Mouse (Mus musculus) spleen, postnatal 14 days (tissue): ENCODE data around the gene Sult6b2.

Experiments used
- DNase-seq, 2 experiments: peaks; one replicate each; pipeline ENCODE4 v3.0.0; 2021 to 2022; ENCODE audit warnings: low spot score in 2 of 2

Sult6b2 gene

GRCm38 (mm10) chr6:142779045-142779811 lies 25.1 kb downstream of the Sult6b2 start:
- peak in 1 of 2 experiments; percentile 20 for DNase-seq

- no peak for DNase-seq
Measured at GRCm38 (mm10) chr6:142776935-142777334, 27.4 kb downstream of the Sult6b2 start.

- no peak for DNase-seq
Measured at GRCm38 (mm10) chr6:142773566-142773965, 30.7 kb downstream of the Sult6b2 start.

GRCm38 (mm10) chr6:142771643-142772042 lies 32.7 kb downstream of the Sult6b2 start:
- DNase-seq: no peak

GRCm38 (mm10) chr6:142769896-142770295 lies 34.4 kb downstream of the Sult6b2 start:
- no peak for DNase-seq

- no peak for DNase-seq
Measured at GRCm38 (mm10) chr6:142767305-142767704, 37.0 kb downstream of the Sult6b2 start.

- no peak for DNase-seq
Measured at GRCm38 (mm10) chr6:142764933-142765332, 39.4 kb downstream of the Sult6b2 start.

- no peak for DNase-seq
Measured at GRCm38 (mm10) chr6:142759633-142760032, 44.7 kb downstream of the Sult6b2 start.

- DNase-seq: no peak
Measured at GRCm38 (mm10) chr6:142758562-142758961, 45.7 kb downstream of the Sult6b2 start.

GRCm38 (mm10) chr6:142757976-142758375 lies 46.3 kb downstream of the Sult6b2 start:
- no peak for DNase-seq

GRCm38 (mm10) chr6:142757334-142757965 lies 46.9 kb downstream of the Sult6b2 start:
- DNase-seq: peak in 1 of 2 experiments; percentile 22

GRCm38 (mm10) chr6:142756507-142757333 lies 47.6 kb downstream of the Sult6b2 start, which contains the start of gene Cmas:
Cmas (plus strand) TSS chr6:142756686.
- peak; percentile 83 to 90 for DNase-seq

GRCm38 (mm10) chr6:142752331-142753246 lies 51.7 kb downstream of the Sult6b2 start:
- DNase-seq: no peak

GRCm38 (mm10) chr6:142751365-142751764 lies 52.9 kb downstream of the Sult6b2 start:
- no peak for DNase-seq

- DNase-seq: no peak
Measured at GRCm38 (mm10) chr6:142748057-142748708, 56.1 kb downstream of the Sult6b2 start.

GRCm38 (mm10) chr6:142747165-142747564 lies 57.1 kb downstream of the Sult6b2 start:
- DNase-seq: no peak

- no peak for DNase-seq
Measured at GRCm38 (mm10) chr6:142746765-142747164, 57.5 kb downstream of the Sult6b2 start.

- DNase-seq: no peak
Measured at GRCm38 (mm10) chr6:142745484-142745883, 58.8 kb downstream of the Sult6b2 start.

GRCm38 (mm10) chr6:142743193-142743592 lies 61.1 kb downstream of the Sult6b2 start:
- no peak for DNase-seq

GRCm38 (mm10) chr6:142741763-142742162 lies 62.5 kb downstream of the Sult6b2 start:
- no peak for DNase-seq

GRCm38 (mm10) chr6:142738637-142739036 lies 65.7 kb downstream of the Sult6b2 start:
- no peak for DNase-seq
